Mouse (Mus musculus): ENCODE results near the gene Dph7.
"Not testable (repeated sequence)": the region's sequence is repeated elsewhere in the genome, so short reads cannot be mapped to it uniquely, and the experiment has no call there.

Gene Dph7

DNA sequence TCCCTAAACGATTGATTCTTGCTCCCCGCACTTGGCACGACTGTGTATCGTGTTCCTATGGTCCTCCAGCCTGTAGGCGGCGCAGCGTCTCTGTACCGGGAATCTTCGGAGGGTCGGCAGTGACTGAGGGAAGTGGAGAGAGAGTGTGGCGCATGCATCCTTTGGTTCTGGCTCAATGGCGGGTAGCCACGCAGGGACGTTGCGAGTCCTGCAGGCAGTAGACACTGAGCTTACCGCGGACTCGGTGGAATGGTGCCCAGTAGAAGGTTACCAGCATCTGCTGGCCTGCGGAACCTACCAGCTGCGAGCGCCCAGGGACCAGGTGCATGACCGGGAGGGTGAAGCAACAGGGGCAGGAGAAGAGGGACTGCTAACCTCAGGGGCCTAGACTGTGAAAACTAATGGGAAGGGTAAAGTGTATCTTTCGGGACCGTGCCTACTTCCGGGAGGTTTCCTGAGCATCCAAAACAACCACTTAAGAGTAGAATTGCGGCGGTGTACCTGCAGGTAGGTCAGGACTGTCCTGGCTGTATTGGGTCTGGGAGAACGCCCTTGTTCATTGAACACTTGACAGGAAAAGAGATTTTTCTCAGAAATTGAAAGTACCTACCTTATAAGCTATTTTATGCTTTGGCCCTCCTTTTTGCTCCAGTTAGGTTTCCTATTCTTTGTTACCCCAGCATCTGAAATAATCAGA, at the start of gene Dph7:
Gene Dph7 (plus strand): TSS at position 97 of the 697 bp plus-strand sequence.
- DNase-seq (ENCODE audit: low spot score in 2 of 2): peak; percentile 69 to 86

- DNase-seq (ENCODE audit: low spot score in 2 of 2): no peak
Observed at GRCm38 (mm10) chr2:24912589-24912988, 49.6 kb upstream of the Dph7 start.

DNA sequence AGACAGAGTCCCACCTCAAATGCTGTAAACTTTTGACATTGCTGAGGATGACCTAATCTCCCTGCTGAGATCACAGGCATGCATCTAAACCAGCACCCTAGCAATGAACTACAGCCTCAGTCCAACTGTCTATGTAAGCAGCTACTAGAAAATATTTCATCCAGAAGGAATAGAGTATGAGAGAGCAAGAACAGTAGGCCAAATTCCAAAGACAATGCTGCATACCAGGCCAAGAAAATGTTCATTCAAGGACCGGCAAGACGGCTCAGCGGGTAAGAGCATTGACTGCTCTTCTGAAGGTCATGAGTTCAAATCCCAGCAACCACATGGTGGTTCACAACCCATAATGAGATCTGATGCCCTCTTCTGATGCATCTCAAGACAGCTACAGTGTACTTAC, 47.4 kb upstream of the Dph7 start:
- no peak for DNase-seq (ENCODE audit: low spot score in 2 of 2)

DNA sequence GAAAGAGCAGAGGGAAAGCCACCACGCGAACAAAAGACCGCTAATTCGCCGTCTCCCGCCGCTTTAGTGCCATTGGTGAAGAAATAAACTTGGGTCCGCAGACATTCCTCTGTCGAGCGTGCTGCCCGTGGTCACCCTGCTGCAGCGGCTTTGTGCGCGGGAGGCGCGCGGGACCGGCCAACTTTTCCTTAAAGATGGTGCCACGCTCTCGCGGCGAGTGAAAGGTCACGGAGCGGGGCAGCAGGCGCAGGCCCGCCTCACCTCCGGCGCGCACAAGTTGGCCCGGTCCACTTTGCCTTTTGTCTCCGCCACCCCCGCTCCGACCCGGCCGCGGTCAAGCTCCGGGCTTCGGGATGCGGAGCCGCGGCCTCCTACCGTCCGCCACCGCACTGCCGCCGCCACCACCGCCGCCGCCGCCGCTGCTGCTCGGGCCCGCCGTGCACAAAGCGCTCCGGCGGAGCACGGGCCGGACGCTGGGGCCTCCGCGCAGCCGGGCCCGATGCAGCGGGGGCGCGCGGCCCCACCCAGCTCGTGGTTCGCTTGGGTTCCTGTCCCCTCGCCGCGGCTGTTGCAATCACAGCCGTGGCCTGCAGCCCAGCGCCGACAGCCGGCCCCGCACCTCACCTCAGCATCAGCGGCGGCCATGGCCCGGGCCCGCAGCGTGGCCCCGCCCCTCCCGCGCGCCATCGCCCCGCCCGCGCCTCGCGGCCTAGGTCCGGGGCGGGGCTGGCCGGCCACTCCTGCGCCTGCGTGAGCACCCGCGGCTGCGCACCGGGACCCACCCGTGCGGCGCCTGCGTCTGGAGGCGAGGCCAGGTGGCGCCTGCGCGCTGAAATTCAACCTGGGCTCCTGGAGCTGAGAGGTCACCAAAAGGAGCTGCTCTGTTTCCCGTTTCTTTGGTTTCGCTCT, 43.0 kb upstream of the Dph7 start, which contains the start of gene Ehmt1:
Gene Ehmt1 (minus strand): TSS at position 685 of the 909 bp plus-strand sequence.
- DNase-seq (ENCODE audit: low spot score in 2 of 2): peak; percentile 90 to 93

GRCm38 (mm10) chr2:24919839-24920175, 42.4 kb upstream of the Dph7 start:
- no peak for DNase-seq (ENCODE audit: low spot score in 2 of 2)

- no peak for DNase-seq (ENCODE audit: low spot score in 2 of 2)
Observed at GRCm38 (mm10) chr2:24923561-24923960, 38.6 kb upstream of the Dph7 start.

DNA sequence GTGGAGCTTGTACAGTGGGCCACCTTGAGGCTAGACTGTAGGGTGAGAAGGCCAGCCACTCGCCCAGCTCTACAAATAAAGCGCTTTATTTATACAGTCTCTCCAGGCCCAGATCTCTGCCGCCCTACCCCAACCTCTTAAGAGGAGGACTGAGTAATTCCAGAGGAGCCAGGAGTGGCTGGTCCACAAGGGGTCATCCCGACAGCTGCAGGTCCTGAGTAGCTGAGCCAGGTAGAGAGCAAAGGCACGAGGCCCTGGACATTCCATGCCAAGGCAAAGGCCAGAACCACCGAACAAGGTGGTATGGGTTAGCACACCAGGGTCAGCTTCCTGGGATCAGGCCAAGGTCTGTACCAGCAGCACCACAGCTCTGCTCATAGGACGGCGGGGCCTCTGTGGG, 36.9 kb upstream of the Dph7 start:
- no peak for DNase-seq (ENCODE audit: low spot score in 2 of 2)

GRCm38 (mm10) chr2:24926345-24926964, 35.7 kb upstream of the Dph7 start:
- DNase-seq (ENCODE audit: low spot score in 2 of 2): no peak

GRCm38 (mm10) chr2:24926965-24927358, 35.2 kb upstream of the Dph7 start:
- no peak for DNase-seq (ENCODE audit: low spot score in 2 of 2)

DNA sequence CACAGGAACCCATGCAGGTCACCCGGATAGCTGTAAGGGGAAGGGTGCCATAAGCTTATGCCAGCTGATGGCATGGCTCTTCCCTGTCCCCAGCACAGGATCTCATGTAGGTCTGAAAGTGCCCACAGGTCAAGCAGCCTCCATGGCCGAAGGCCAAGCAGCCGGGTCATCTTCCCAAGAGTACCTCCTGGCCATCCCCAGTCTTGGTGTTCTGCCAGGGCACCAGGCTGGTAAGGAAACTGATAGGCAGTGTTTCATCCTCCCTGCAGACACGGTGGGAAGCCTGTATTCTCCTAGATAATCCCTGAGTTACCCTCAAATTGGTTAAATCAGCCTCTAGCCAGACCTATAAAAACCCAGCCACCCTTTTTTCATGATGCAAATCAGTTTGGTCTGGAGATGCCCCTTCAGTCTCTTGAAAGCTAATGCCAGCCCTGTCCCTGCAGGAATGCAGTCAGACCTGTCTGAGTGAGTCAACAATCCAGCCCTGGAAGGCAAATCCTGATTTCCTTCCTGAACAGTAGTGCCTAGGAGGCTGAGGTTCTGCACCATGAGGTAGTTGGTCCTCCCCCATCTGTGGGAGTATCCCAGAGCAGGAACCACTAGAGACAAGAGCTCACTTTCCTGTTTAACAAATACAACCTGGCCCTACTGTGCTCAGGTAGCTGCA, 34.3 kb upstream of the Dph7 start:
- no peak for DNase-seq (ENCODE audit: low spot score in 2 of 2)

- no peak for DNase-seq (ENCODE audit: low spot score in 2 of 2)
Observed at GRCm38 (mm10) chr2:24929119-24929518, 33.1 kb upstream of the Dph7 start.

DNA sequence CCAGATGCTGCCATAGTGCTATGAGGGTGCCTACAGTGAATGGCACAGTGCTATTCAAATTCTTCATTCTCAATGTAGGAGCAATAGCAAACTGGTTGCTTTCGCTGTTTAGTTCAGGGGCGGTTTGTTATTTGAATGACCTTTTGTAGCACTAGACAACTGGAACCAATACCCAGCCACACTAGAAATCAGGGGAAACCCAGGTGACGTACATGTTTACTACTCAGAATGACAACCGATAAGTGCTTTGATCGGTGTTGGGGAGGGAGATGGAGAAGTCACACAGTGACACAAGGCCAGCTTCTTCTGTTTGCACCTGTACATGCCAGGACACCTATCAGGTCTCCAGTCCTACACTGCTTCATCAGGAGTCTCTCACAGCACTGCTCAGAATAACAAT, 32.6 kb upstream of the Dph7 start:
- DNase-seq (ENCODE audit: low spot score in 2 of 2): no peak

DNA sequence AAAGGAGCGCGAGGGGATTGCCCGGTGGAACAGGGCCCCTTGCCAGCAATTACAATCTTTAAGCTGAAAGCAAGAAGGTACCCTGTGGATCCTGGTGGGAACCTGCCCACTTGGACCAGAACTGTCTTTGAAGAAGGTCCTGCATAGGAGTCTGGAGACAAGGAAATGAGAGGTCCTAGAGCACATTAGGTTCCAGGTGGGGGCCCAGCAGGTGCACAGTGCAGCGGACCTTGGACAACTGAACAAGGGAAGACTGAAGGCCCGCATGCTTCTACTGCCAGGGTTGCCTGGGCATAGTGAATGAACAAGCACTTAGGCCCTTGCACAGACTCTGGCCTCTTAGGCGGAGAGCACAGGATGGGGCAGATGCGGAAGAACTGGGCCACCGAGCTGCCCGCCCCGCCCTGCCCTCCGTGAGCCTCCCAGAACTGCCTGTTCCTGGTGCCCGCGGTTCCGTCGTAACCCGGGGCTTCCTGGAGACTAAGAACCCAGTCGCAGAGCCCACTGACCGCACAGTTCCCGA, 27.7 kb upstream of the Dph7 start:
- DNase-seq (ENCODE audit: low spot score in 2 of 2): peak in 1 of 2 experiments; percentile 21

GRCm38 (mm10) chr2:24935057-24935796, 27.0 kb upstream of the Dph7 start, which contains the start of gene Arrdc1:
TSS of gene Arrdc1 (minus strand) at chr2:24935252.
- peak; percentile 83 to 86 for DNase-seq (ENCODE audit: low spot score in 2 of 2)

GRCm38 (mm10) chr2:24942092-24942491, 20.1 kb upstream of the Dph7 start:
- no peak for DNase-seq (ENCODE audit: low spot score in 2 of 2)

DNA sequence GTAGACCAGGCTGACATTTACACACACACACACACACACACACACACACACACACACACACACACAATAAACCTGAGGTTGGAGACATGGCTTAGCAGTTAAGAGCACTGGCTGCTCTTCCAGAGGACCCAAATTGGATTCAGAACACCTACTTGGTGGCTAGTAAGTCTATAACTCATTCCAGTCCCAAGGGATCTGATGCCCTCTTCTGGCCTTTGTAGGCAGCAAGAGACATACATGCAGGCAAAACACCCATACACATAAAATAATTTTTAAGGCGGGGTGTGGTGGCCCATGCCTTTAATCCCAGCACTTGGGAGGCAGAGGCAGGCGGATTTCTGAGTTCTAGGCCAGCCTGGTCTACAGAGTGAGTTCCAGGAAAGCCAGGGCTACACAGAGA, 17.9 kb upstream of the Dph7 start:
- not testable (repeated sequence) for DNase-seq (ENCODE audit: low spot score in 2 of 2)

- peak; percentile 96 to 97 for DNase-seq (ENCODE audit: low spot score in 2 of 2)
Observed at GRCm38 (mm10) chr2:24949421-24950188, 12.6 kb upstream of the Dph7 start, which contains the start of gene Zmynd19. TSS of gene Zmynd19 (plus strand) at chr2:24949792.

DNA sequence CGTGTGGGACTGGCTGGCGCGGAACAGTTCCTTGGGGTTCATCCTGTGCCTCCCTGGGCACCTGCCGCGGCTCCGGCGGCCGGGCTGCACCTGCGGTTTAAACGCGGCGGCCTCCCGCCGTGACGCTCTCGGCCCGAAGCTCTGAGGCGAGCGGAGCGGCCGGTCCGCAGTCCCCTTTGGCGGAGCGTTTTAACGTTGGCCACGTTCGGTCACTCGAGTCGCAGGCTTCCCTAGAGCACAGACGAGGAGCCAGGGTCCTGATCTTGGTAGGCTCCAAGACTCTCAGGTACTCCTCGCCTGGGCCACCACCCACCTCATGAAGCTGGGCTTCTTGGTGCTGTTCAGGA, 12.0 kb upstream of the Dph7 start:
- no peak for DNase-seq (ENCODE audit: low spot score in 2 of 2)

DNA sequence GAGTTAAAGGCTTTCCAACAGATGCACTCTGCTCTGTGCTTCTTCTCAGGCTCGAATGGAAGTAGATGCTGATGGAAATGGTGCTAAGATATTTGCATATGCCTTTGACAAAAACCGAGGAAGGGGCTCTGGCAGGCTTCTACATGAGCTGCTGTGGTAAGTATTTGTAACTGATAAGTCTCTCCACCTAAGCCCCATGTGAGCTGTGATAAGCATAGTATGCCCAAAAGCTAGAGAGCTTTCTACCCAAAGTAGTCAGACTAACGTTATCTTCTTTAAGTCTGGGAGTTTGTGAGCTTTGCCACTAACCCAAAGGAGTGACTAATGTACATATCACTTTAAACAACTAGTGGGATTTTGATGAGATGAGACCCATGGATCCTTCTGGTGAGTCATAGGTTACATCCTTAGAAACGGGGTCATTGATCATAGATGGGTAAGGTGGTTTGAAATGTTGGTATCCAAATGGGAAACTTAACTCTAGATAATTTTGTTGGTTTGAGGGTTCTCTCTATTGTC, 9.6 kb upstream of the Dph7 start:
- DNase-seq (ENCODE audit: low spot score in 2 of 2): no peak

- DNase-seq (ENCODE audit: low spot score in 2 of 2): no peak
Observed at GRCm38 (mm10) chr2:24960910-24961309, 1.3 kb upstream of the Dph7 start.
